Mouse (Mus musculus) liver, postnatal 0 days (tissue): Measurements from ENCODE around the gene Klrb1. TPM values are rescaled to one million over a fixed set of nuclear protein-coding genes. Genes with fewer than 3 reads are reported as not detected.

Experiments used
- ATAC-seq: fragments of 200-750 bp; cut with Nextera tagmentation; 2 replicates; pipeline ENCODE4 v1.8.0; 2017; ENCODE audit warnings: mild to moderate bottlenecking, moderate library complexity
- DNase-seq: peaks from one replicate; pipeline ENCODE4 v3.0.0-alpha.2; 2016
- H3K27ac ChIP-seq: fragments of 300-500 bp; sonication (generic); 2 replicates; pipeline ENCODE4 v1.5.1; 2014; ENCODE audit warnings: antibody characterized with exemption, moderate library complexity, mild to moderate bottlenecking, low read depth
- H3K27me3 ChIP-seq: fragments of 300-500 bp; sonication (generic); 2 replicates; pipeline ENCODE4 v1.6.1; 2014; ENCODE audit warnings: low read length, control low read depth, mixed read lengths; ENCODE audit not compliant: insufficient read depth
- H3K36me3 ChIP-seq: fragments of 300-500 bp; sonication (generic); replicated peaks from 2 replicates; pipeline ENCODE4 v1.6.1; 2014; ENCODE audit warnings: mild to moderate bottlenecking, control low read depth, low read length, moderate library complexity, mixed read lengths; ENCODE audit not compliant: insufficient read depth
- H3K4me1 ChIP-seq: fragments of 300-500 bp; sonication (generic); 2 replicates; pipeline ENCODE4 v1.6.1; 2014; ENCODE audit warnings: antibody characterized with exemption, mild to moderate bottlenecking, control low read depth; ENCODE audit not compliant: insufficient read depth
- H3K4me2 ChIP-seq: fragments of 300-500 bp; sonication (generic); 2 replicates; pipeline ENCODE4 v1.6.1; 2014; ENCODE audit warnings: low read depth, mild to moderate bottlenecking, low read length, moderate library complexity, mixed read lengths
- H3K4me3 ChIP-seq: fragments of 300-500 bp; sonication (generic); 2 replicates; pipeline ENCODE4 v1.5.1; 2014; ENCODE audit warnings: low read depth, low read length
- H3K9ac ChIP-seq: fragments of 300-500 bp; sonication (generic); replicated peaks from 2 replicates; pipeline ENCODE4 v1.6.1; 2014; ENCODE audit warnings: mild to moderate bottlenecking, moderate library complexity
- H3K9me3 ChIP-seq: fragments of 300-500 bp; sonication (generic); 2 replicates; pipeline ENCODE4 v1.6.1; 2016; ENCODE audit warnings: mild to moderate bottlenecking, control low read depth, low read length, mixed read lengths
- CTCF ChIP-seq: sonication (generic); IDR thresholded peaks from 2 replicates; pipeline ENCODE4 v1.5.1; 2016; ENCODE audit warnings: antibody characterized with exemption, low read depth
- EP300 ChIP-seq: IDR thresholded peaks from 2 replicates; pipeline ENCODE4 v1.6.1; 2016; ENCODE audit warnings: antibody characterized with exemption, low read depth, mild to moderate bottlenecking
- WGBS: fragments of 180-500 bp; shearing (Covaris S2); extraction: QIAGEN DNeasy Blood & Tissue Kit; methylation state at CpG from one replicate; pipeline ENCODE4 v1.1.7; 2014; ENCODE audit not compliant: insufficient replicate concordance; 5-methylcytosine and 5-hydroxymethylcytosine counted together
- polyA plus RNA-seq: library from polyadenylated mRNA; unstranded; fragments of >200 nt; fragmentation: Nextera tagmentation; extraction: Ambion mirVana; gene quantifications from 2 replicates; pipeline ENCODE4 v1.2.1, GENCODE M21; 2015

Klrb1 gene
- polyA plus RNA-seq, 1 experiment from 2014 or later: not detected

- H3K4me3 ChIP-seq: no peak overlapping the region
Observed at GRCm38 (mm10) chr6:128669936-128670335, 52.9 kb downstream of the Klrb1 start.

DNA sequence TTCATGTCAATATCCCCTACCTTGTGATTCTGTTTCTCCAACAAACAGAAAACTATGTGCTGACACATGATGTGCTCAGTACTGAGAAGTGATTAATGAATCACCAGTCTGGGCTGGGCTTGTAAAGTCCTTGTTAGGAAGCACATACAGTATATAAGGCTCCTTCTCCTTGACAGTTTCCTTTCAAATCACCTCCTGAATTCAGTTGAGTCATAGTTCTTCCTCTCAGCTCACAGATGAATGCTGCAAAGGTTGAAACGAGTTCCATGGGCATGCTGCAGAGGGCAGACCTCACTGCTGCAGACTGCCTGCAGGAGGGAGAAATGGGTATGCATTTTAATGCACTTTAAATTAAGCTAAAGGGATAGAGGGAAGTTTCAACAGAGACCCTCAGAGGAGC is 60.7 kb downstream of the Klrb1 start, which contains the start of gene Clec2h:
Gene Clec2h, plus strand, starts transcription at position 180 of the 400 bp plus-strand sequence.
- Histone ChIP-seq H3K9me3 (no peaks in the 10 kb centered on the region), H3K4me1 (no peaks in the 10 kb centered on the region), H3K4me3 (no peak within 1 kb of the TSS), H3K27ac (no peak within 1 kb of the TSS), H3K4me2 (no peak within 1 kb of the TSS), H3K36me3 (no peaks in the 10 kb centered on the region), H3K27me3 (no peaks in the 10 kb centered on the region), H3K9ac (no peak within 1 kb of the TSS)
- ATAC-seq (no peak), DNase-seq (no peak)
- WGBS: 0% methylated on average over 1 of the region's 1 CpGs
- TF ChIP-seq CTCF: peak; percentile 41
- TF ChIP-seq EP300: no peak

More at GRCm38 (mm10) chr6:128669936-128670335, 52.9 kb downstream of the Klrb1 start:
- Histone ChIP-seq H3K27me3 (no peaks in the 10 kb centered on the region), H3K36me3 (no peaks in the 10 kb centered on the region), H3K9me3 (no peaks in the 10 kb centered on the region), H3K9ac (no peak overlapping the region), H3K27ac (no peak overlapping the region), H3K4me1 (no peaks in the 10 kb centered on the region), H3K4me2 (no peak overlapping the region)
- TF ChIP-seq EP300 (no peak), CTCF (no peak)
- 61% methylated on average over 4 of the region's 4 CpGs for WGBS
- ATAC-seq (no peak), DNase-seq (no peak)

GRCm38 (mm10) chr6:128661249-128661648 is 61.6 kb downstream of the Klrb1 start:
- no peak for ATAC-seq
- H3K4me1 ChIP-seq: no peaks in the 10 kb centered on the region
- H3K9me3 ChIP-seq: no peaks in the 10 kb centered on the region
- TF ChIP-seq CTCF (no peak), EP300 (no peak)
- H3K27me3 ChIP-seq: no peaks in the 10 kb centered on the region
- H3K4me3 ChIP-seq: no peak overlapping the region
- no peak for DNase-seq
- H3K9ac ChIP-seq: no peak overlapping the region
- WGBS: 85% methylated on average over 1 of the region's 1 CpGs
- H3K4me2 ChIP-seq: no peak overlapping the region
- no peaks in the 10 kb centered on the region for H3K36me3 ChIP-seq
- H3K27ac ChIP-seq: no peak overlapping the region

Other genes starting within 250 kb of the Klrb1 start
- 1,244 and 1,400 TPM in 2 replicates for gene Pzp, start 196.3 kb downstream of the Klrb1 start, polyA plus RNA-seq
- gene A2ml1, start 141.5 kb downstream of the Klrb1 start, polyA plus RNA-seq: 29.7 and 30.6 TPM in 2 replicates
- 0.15 and 0.36 TPM in 2 replicates for gene Klrb1a, start 99.5 kb downstream of the Klrb1 start, polyA plus RNA-seq
- 0.33 and 0.46 TPM in 2 replicates for gene Clec2h, start 60.7 kb downstream of the Klrb1 start, polyA plus RNA-seq
- 0.64 and 1.1 TPM in 2 replicates for gene Klrb1c, start 66.2 kb upstream of the Klrb1 start, polyA plus RNA-seq
- not detected in 2 replicates for gene Gm44511, start 103.3 kb upstream of the Klrb1 start, polyA plus RNA-seq
- gene Klrb1b, start 103.3 kb upstream of the Klrb1 start, polyA plus RNA-seq: 0.32 and 0.39 TPM in 2 replicates
- gene Clec2i, start 164.5 kb upstream of the Klrb1 start, polyA plus RNA-seq: 0.11 and 0.27 TPM in 2 replicates
- gene BC035044, start 168.1 kb upstream of the Klrb1 start, polyA plus RNA-seq: 10.5 and 11.9 TPM in 2 replicates
- gene Clec2g, start 211.3 kb upstream of the Klrb1 start, polyA plus RNA-seq: not detected in 2 replicates